Mouse (Mus musculus): ENCODE data around the gene Spink2. TPM values are rescaled to one million over a fixed set of nuclear protein-coding genes. Genes with fewer than 3 reads are reported as not detected.
"Not testable (repeated sequence)": the region's sequence is repeated elsewhere in the genome, so short reads cannot be mapped to it uniquely, and the experiment has no call there.

Gene Spink2
- polyA plus RNA-seq, 1 experiment, result not detected

DNA sequence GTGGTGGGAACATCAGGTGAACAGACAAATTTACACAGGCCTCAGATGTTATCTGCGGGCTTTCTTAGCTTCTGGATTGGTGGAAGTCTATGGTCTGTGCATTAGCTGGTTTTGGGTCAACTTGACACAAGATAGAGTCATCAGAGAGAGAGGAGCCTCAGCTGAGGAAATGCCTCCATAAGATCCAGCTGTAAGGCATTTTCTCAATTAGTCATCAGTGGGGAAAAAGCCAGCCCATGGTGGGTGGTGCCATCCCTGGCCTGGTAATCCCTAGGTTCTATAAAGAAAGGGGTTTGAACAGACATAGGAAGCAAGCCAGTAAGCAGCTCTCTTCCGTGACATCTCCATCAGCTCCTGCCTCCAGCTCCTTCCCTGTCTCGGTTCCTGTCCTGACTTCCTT lies 25.9 kb downstream of the Spink2 start:
- H3K4me3 ChIP-seq (ENCODE audit: insufficient read depth, low read depth, low read length), result no peak overlapping the region
- WGBS, result 88% methylated on average over 3 of the region's 3 CpGs
- H3K4me1 ChIP-seq (ENCODE audit: control insufficient read depth, insufficient read depth, low read length), result no peaks in the 10 kb centered on the region
- no peak overlapping the region for H3K27ac ChIP-seq (ENCODE audit: insufficient read depth, low read depth, low read length)
- TF ChIP-seq CTCF (IDR thresholded peaks at IDR 0.05; ENCODE audit: insufficient read depth, low read depth, low read length), result no peak

DNA sequence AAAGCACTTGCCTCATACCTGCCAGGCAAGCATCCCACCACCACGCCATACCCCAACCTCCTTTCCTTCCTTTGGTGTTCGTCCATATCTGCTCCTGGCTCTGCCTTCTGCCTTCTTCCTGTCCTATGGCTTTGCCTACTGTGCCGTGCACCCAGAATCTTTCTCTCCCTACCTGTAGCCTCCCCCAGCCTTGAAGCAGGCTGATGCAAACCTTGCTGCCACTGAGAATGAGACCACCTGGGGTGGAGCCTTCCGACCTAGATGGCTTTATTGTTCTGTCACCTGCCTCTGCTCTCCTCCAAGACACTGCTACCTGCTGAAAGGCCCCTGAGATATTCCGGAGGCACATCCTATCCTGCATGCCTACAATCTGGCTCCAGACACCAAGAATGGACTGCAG lies 27.4 kb downstream of the Spink2 start:
- WGBS, result 85% methylated on average over 5 of the region's 5 CpGs
- H3K4me3 ChIP-seq (ENCODE audit: insufficient read depth, low read depth, low read length); H3K4me1 ChIP-seq (ENCODE audit: control insufficient read depth, insufficient read depth, low read length): not testable (repeated sequence)

DNA sequence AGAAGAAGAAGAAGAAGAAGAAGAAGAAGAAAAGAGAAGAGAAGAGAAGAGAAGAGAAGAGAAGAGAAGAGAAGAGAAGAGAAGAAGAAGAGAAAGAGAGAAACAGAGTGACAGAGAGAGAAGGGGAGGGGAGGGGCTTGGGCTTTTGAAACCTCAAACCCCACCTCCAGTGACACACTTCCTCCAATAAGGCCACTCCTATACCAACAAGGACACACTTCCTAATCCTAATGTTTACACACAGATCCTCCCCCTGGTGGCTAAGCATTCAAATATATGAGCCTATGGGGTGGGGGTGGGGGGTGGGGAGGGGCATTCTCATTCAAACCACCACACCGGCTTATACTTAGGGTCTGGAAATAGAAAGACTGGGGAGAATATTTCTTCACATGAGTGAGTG lies 27.9 kb downstream of the Spink2 start:
- Histone ChIP-seq H3K4me3 (ENCODE audit: insufficient read depth, low read depth, low read length) (no peak overlapping the region), H3K4me1 (ENCODE audit: control insufficient read depth, insufficient read depth, low read length) (no peaks in the 10 kb centered on the region), H3K27ac (ENCODE audit: insufficient read depth, low read depth, low read length) (no peak overlapping the region)
- 39% methylated on average over 1 of the region's 1 CpGs for WGBS
- TF ChIP-seq POLR2A (IDR thresholded peaks at IDR 0.05; ENCODE audit: insufficient read depth, low read depth, low read length) (no peak), CTCF (IDR thresholded peaks at IDR 0.05; ENCODE audit: insufficient read depth, low read depth, low read length) (no peak)

More for the DNA sequence above, 27.4 kb downstream of the Spink2 start:
- not testable (repeated sequence) for H3K27ac ChIP-seq (ENCODE audit: insufficient read depth, low read depth, low read length)

DNA sequence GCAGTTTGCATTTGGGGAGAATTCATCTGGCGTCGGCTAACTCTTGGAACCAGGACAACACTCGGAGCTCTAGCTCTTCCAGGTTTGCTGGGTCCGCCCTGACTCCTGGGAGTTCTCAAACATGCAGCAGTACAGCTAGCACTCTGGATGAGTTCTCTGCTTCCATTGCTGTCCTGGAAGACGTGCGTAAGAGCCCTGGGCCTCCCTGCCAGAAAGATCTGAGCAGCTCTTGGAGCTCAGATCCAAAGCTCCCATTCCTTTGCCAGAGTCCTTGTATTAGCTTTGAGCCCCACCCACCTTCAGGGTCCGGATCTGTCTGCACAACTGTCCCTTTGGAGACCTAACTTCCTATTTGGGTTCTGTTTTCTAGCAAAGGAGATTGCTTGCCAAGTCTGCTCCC lies 29.8 kb downstream of the Spink2 start:
- peaks cover 5% of the 10 kb centered on the region; the same call in 1 of the 2 replicates for H3K4me1 ChIP-seq (ENCODE audit: control insufficient read depth, insufficient read depth, low read length)
- no peak overlapping the region for H3K4me3 ChIP-seq (ENCODE audit: insufficient read depth, low read depth, low read length)
- H3K27ac ChIP-seq (ENCODE audit: insufficient read depth, low read depth, low read length), result no peak overlapping the region
- no peak for TF ChIP-seq POLR2A (IDR thresholded peaks at IDR 0.05; ENCODE audit: insufficient read depth, low read depth, low read length)
- no peak for TF ChIP-seq CTCF (IDR thresholded peaks at IDR 0.05; ENCODE audit: insufficient read depth, low read depth, low read length)
- WGBS, result 80% methylated on average over 7 of the region's 7 CpGs

DNA sequence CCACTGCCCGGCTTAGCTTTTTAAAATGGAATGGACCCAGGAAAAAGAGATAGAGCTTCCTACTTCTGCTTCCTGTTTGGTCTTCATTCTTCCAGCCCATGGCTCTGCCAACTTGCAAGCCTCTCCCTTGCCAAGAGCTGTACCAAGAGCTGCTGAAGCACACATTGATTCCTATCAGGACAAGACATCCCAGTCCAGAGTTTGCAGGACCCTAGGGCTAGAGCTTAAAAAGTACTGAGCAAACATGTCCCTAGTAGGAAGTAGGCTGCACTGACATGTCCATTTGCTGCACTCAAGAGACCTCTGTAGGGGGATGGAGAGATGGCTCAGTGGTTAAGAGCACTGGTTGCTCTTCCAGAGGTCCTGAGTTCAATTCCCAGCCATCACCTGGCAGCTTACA lies 32.3 kb downstream of the Spink2 start:
- WGBS, result 97% methylated on average over 1 of the region's 1 CpGs
- no peak overlapping the region for H3K4me3 ChIP-seq (ENCODE audit: insufficient read depth, low read depth, low read length)
- H3K27ac ChIP-seq (ENCODE audit: insufficient read depth, low read depth, low read length), result no peak overlapping the region
- H3K4me1 ChIP-seq (ENCODE audit: control insufficient read depth, insufficient read depth, low read length), result peaks cover 5% of the 10 kb centered on the region; the same call in 1 of the 2 replicates
- TF ChIP-seq POLR2A (IDR thresholded peaks at IDR 0.05; ENCODE audit: insufficient read depth, low read depth, low read length) (no peak), CTCF (IDR thresholded peaks at IDR 0.05; ENCODE audit: insufficient read depth, low read depth, low read length) (no peak)

DNA sequence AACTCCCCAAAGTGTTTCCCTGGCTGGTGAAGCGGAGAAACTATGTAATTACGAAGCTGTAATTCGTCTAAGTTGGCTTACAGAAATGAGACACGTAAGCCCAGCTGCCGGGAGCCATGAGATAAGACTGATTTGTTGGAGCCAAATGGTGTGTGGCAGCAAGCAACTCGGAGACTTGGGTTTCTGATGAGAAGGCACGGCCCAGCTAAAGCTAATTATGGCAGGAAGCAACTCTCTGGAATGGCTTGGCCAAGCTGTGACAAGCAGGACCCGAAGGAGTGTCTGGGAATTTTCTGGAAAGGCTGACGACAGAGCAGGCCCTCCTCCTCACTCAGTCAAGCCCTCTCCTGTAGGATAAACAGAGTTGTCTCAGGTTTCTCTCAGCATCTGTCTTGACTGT lies 33.3 kb downstream of the Spink2 start:
- no peak for TF ChIP-seq CTCF (IDR thresholded peaks at IDR 0.05; ENCODE audit: insufficient read depth, low read depth, low read length)
- TF ChIP-seq POLR2A (IDR thresholded peaks at IDR 0.05; ENCODE audit: insufficient read depth, low read depth, low read length), result no peak
- Histone ChIP-seq H3K27ac (ENCODE audit: insufficient read depth, low read depth, low read length) (no peak overlapping the region), H3K4me1 (ENCODE audit: control insufficient read depth, insufficient read depth, low read length) (peaks cover 5% of the 10 kb centered on the region; the same call in 1 of the 2 replicates), H3K4me3 (ENCODE audit: insufficient read depth, low read depth, low read length) (no peak overlapping the region)
- WGBS, result 52% methylated on average over 9 of the region's 9 CpGs

DNA sequence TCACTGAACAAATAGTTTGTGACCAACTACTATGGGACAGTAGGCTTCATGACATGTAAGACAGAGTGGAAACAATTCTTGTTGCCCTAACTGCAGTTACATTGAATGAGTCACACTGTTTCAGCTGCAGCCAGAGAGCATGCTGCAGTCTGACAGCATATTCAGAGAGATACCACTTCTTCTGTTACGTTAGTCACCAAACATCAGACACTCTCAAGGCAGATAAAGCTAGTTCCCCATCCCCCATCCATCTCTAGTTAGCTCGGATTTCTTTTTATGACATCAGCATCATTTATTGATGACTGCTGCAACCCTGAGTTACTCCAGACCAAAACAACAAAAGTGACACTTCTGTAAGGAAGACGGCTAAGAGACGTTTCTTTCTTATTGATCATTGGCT lies 36.5 kb downstream of the Spink2 start:
- 71% methylated on average over 4 of the region's 4 CpGs for WGBS
- peaks cover 5% of the 10 kb centered on the region; the same call in 1 of the 2 replicates for H3K4me1 ChIP-seq (ENCODE audit: control insufficient read depth, insufficient read depth, low read length)
- TF ChIP-seq CTCF (IDR thresholded peaks at IDR 0.05; ENCODE audit: insufficient read depth, low read depth, low read length), result no peak
- no peak for TF ChIP-seq POLR2A (IDR thresholded peaks at IDR 0.05; ENCODE audit: insufficient read depth, low read depth, low read length)

DNA sequence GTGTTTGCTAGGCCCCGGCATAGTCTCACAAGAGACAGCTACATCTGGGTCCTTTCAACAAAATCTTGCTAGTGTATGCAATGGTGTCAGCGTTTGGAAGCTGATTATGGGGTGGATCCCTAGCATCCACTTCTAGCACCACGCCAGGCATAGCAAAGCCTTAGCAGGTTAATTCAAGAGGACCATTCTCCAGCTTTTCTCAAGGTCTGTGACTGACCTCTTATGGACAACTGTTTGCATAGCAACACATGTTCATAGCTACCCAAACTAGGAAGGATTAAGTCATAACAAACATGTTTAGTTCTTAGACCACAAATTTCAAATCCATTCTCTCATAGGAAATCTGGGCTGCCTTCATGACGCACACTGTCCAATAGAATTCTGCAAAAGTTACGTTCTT lies 40.7 kb downstream of the Spink2 start:
- Histone ChIP-seq H3K27ac (ENCODE audit: insufficient read depth, low read depth, low read length) (no peak overlapping the region), H3K4me3 (ENCODE audit: insufficient read depth, low read depth, low read length) (no peak overlapping the region), H3K4me1 (ENCODE audit: control insufficient read depth, insufficient read depth, low read length) (peaks cover 2% of the 10 kb centered on the region; the same call in 1 of the 2 replicates)
- TF ChIP-seq CTCF (IDR thresholded peaks at IDR 0.05; ENCODE audit: insufficient read depth, low read depth, low read length) (no peak), POLR2A (IDR thresholded peaks at IDR 0.05; ENCODE audit: insufficient read depth, low read depth, low read length) (no peak)
- WGBS, result 62% methylated on average over 5 of the region's 5 CpGs

More for the DNA sequence above, 36.5 kb downstream of the Spink2 start:
- Histone ChIP-seq H3K27ac (ENCODE audit: insufficient read depth, low read depth, low read length) (no peak overlapping the region), H3K4me3 (ENCODE audit: insufficient read depth, low read depth, low read length) (no peak overlapping the region)

DNA sequence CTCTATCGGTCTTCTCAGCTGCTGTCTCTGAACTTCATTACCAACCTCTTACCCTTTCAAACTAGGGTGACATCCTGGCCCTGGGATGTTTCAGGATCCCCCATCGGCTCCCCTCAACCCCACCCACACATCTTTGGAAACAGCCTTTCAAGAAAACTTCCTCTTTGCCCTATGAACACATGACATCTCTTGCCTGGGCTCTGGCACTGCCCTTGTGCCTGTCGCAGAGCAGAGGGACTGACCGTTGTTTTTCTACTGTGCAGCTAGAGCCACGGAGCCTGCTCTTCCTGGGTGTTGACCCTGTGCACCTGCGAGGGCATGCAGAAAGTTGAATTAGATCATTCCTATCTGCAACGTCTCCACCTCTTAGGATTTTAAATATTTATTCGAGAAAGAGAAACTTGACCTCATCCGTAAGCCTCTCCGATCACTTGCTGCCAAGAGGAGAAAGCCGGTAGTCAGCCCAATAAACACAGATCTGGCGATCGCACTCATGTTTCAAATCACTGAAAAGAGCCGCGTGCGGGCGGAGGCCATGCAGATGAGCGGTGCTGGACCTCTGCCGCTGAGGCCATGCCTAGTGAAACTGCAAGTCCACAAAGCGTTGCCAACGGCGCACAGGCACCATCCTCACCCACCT lies 43.8 kb downstream of the Spink2 start:
- H3K4me1 ChIP-seq (ENCODE audit: control insufficient read depth, insufficient read depth, low read length), result peaks cover 2% of the 10 kb centered on the region; the same call in 1 of the 2 replicates
- no peak overlapping the region for H3K4me3 ChIP-seq (ENCODE audit: insufficient read depth, low read depth, low read length)
- WGBS, result 88% methylated on average over 22 of the region's 22 CpGs
- H3K27ac ChIP-seq (ENCODE audit: insufficient read depth, low read depth, low read length), result no peak overlapping the region
- TF ChIP-seq POLR2A (IDR thresholded peaks at IDR 0.05; ENCODE audit: insufficient read depth, low read depth, low read length), result no peak
- no peak for TF ChIP-seq CTCF (IDR thresholded peaks at IDR 0.05; ENCODE audit: insufficient read depth, low read depth, low read length)
